Mouse (Mus musculus): ENCODE results near the gene Rhobtb3. TPM values are rescaled to one million over a fixed set of nuclear protein-coding genes. Genes with fewer than 3 reads are reported as not detected.
"Not testable (repeated sequence)": the region's sequence is repeated elsewhere in the genome, so short reads cannot be mapped to it uniquely, and the experiment has no call there.

The Rhobtb3 gene
- polyA plus RNA-seq, 2 experiments: 1.9 to 3.4 TPM

- no peaks in the 10 kb centered on the region for H3K9me3 ChIP-seq (ENCODE audit: control insufficient read depth, low read length)
- no peak overlapping the region for H3K27ac ChIP-seq
- no peak for ATAC-seq (ENCODE audit: insufficient read depth)
- H3K4me1 ChIP-seq (replicated peaks; ENCODE audit: control insufficient read depth in 2 of 2, insufficient read depth in 2 of 2, low read length in 1 of 2): peaks cover 0 to 4% of the 10 kb centered on the region in 2 experiments; a peak in 1 of 4 replicates
- no peak overlapping the region for H3K4me2 ChIP-seq (ENCODE audit: low read depth)
- no peak overlapping the region for H3K9ac ChIP-seq (replicated peaks)
- DNase-seq (ENCODE audit: low read depth in 3 of 3, low spot score in 3 of 3): no peak
- TF ChIP-seq EP300 (IDR thresholded peaks at IDR 0.05; ENCODE audit: low read depth): no peak
- no peak for TF ChIP-seq CTCF (IDR thresholded peaks at IDR 0.05; ENCODE audit: low read depth)
- no peaks in the 10 kb centered on the region for H3K27me3 ChIP-seq (ENCODE audit: control insufficient read depth, insufficient read depth, low read length)
- 41% methylated on average over 2 of the region's 2 CpGs for WGBS (ENCODE audit: insufficient replicate concordance)
- no peaks in the 10 kb centered on the region for H3K36me3 ChIP-seq (replicated peaks; ENCODE audit: control insufficient read depth, insufficient read depth, low read depth)
- H3K4me3 ChIP-seq (ENCODE audit: insufficient read depth in 1 of 2, low read depth in 2 of 2, low read length in 2 of 2): no peak overlapping the region
Measured at GRCm38 (mm10) chr13:75930660-75931059, 13.1 kb downstream of the Rhobtb3 start.

- H3K36me3 ChIP-seq (replicated peaks; ENCODE audit: control insufficient read depth, insufficient read depth, low read depth): no peaks in the 10 kb centered on the region
- H3K4me2 ChIP-seq (ENCODE audit: low read depth): no peak overlapping the region
- 73% methylated on average over 20 of the region's 20 CpGs for WGBS (ENCODE audit: insufficient replicate concordance)
- DNase-seq (ENCODE audit: low read depth in 3 of 3, low spot score in 3 of 3) (no peak), ATAC-seq (ENCODE audit: insufficient read depth) (no peak)
- peaks cover 0 to 4% of the 10 kb centered on the region in 2 experiments; a peak in 1 of 4 replicates for H3K4me1 ChIP-seq (replicated peaks; ENCODE audit: control insufficient read depth in 2 of 2, insufficient read depth in 2 of 2, low read length in 1 of 2)
- no peak overlapping the region for H3K4me3 ChIP-seq (ENCODE audit: insufficient read depth in 1 of 2, low read depth in 2 of 2, low read length in 2 of 2)
- no peak overlapping the region for H3K9ac ChIP-seq (replicated peaks)
- no peaks in the 10 kb centered on the region for H3K9me3 ChIP-seq (ENCODE audit: control insufficient read depth, low read length)
- no peak overlapping the region for H3K27ac ChIP-seq
- H3K27me3 ChIP-seq (ENCODE audit: control insufficient read depth, insufficient read depth, low read length): no peaks in the 10 kb centered on the region
- TF ChIP-seq CTCF (IDR thresholded peaks at IDR 0.05; ENCODE audit: low read depth) (no peak), EP300 (IDR thresholded peaks at IDR 0.05; ENCODE audit: low read depth) (no peak)
Measured at GRCm38 (mm10) chr13:75930023-75930422, 13.7 kb downstream of the Rhobtb3 start.

- H3K9ac ChIP-seq (replicated peaks); DNase-seq (ENCODE audit: low read depth in 3 of 3, low spot score in 3 of 3); H3K4me1 ChIP-seq (replicated peaks; ENCODE audit: control insufficient read depth in 2 of 2, insufficient read depth in 2 of 2, low read length in 1 of 2); H3K27ac ChIP-seq; H3K4me2 ChIP-seq (ENCODE audit: low read depth); H3K4me3 ChIP-seq (ENCODE audit: insufficient read depth in 1 of 2, low read depth in 2 of 2, low read length in 2 of 2); H3K9me3 ChIP-seq (ENCODE audit: control insufficient read depth, low read length); H3K36me3 ChIP-seq (replicated peaks; ENCODE audit: control insufficient read depth, insufficient read depth, low read depth); ATAC-seq (ENCODE audit: insufficient read depth); H3K27me3 ChIP-seq (ENCODE audit: control insufficient read depth, insufficient read depth, low read length): not testable (repeated sequence)
- WGBS (ENCODE audit: insufficient replicate concordance): 77% methylated on average over 5 of the region's 5 CpGs
Measured at GRCm38 (mm10) chr13:75929071-75929470, 14.7 kb downstream of the Rhobtb3 start.

GRCm38 (mm10) chr13:75927951-75928350 lies 15.8 kb downstream of the Rhobtb3 start:
- H3K36me3 ChIP-seq (replicated peaks; ENCODE audit: control insufficient read depth, insufficient read depth, low read depth): no peaks in the 10 kb centered on the region
- peaks cover 0 to 4% of the 10 kb centered on the region in 2 experiments; a peak in 1 of 4 replicates for H3K4me1 ChIP-seq (replicated peaks; ENCODE audit: control insufficient read depth in 2 of 2, insufficient read depth in 2 of 2, low read length in 1 of 2)
- H3K4me2 ChIP-seq (ENCODE audit: low read depth): no peak overlapping the region
- DNase-seq (ENCODE audit: low read depth in 3 of 3, low spot score in 3 of 3): no peak
- H3K4me3 ChIP-seq (ENCODE audit: insufficient read depth in 1 of 2, low read depth in 2 of 2, low read length in 2 of 2): no peak overlapping the region
- no peaks in the 10 kb centered on the region for H3K27me3 ChIP-seq (ENCODE audit: control insufficient read depth, insufficient read depth, low read length)
- no peak overlapping the region for H3K27ac ChIP-seq
- no peak for ATAC-seq (ENCODE audit: insufficient read depth)
- no peak overlapping the region for H3K9ac ChIP-seq (replicated peaks)
- no peaks in the 10 kb centered on the region for H3K9me3 ChIP-seq (ENCODE audit: control insufficient read depth, low read length)
- TF ChIP-seq CTCF (IDR thresholded peaks at IDR 0.05; ENCODE audit: low read depth): no peak
- TF ChIP-seq EP300 (IDR thresholded peaks at IDR 0.05; ENCODE audit: low read depth): no peak

GRCm38 (mm10) chr13:75914151-75914550 lies 29.6 kb downstream of the Rhobtb3 start:
- WGBS (ENCODE audit: insufficient replicate concordance): 50% methylated on average over 4 of the region's 4 CpGs
- no peak overlapping the region for H3K9ac ChIP-seq (replicated peaks)

More at GRCm38 (mm10) chr13:75914151-75914550, 29.6 kb downstream of the Rhobtb3 start:
- H3K27ac ChIP-seq: no peak overlapping the region
- ATAC-seq (ENCODE audit: insufficient read depth) (no peak), DNase-seq (ENCODE audit: low read depth in 3 of 3, low spot score in 3 of 3) (no peak)
- H3K4me2 ChIP-seq (ENCODE audit: low read depth): no peak overlapping the region
- no peak overlapping the region for H3K4me3 ChIP-seq (ENCODE audit: insufficient read depth in 1 of 2, low read depth in 2 of 2, low read length in 2 of 2)
- H3K4me1 ChIP-seq (replicated peaks; ENCODE audit: control insufficient read depth in 2 of 2, insufficient read depth in 2 of 2, low read length in 1 of 2): 0 out of 4 replicates have a peak, but pooled peaks cover 0 to 3% of the 10 kb centered on the region in 2 experiments
- H3K27me3 ChIP-seq (ENCODE audit: control insufficient read depth, insufficient read depth, low read length): no peaks in the 10 kb centered on the region
- H3K36me3 ChIP-seq (replicated peaks; ENCODE audit: control insufficient read depth, insufficient read depth, low read depth): no peaks in the 10 kb centered on the region
- H3K9me3 ChIP-seq (ENCODE audit: control insufficient read depth, low read length): no peaks in the 10 kb centered on the region
- TF ChIP-seq EP300 (IDR thresholded peaks at IDR 0.05; ENCODE audit: low read depth) (no peak), CTCF (IDR thresholded peaks at IDR 0.05; ENCODE audit: low read depth) (no peak)

All from liver, embryonic 14.5 days (tissue).